Mouse (Mus musculus) limb, embryonic 11.5 days (tissue): Measurements from ENCODE around the gene Aff3. TPM values are rescaled to one million over a fixed set of nuclear protein-coding genes. Genes with fewer than 3 reads are reported as not detected.
"Not testable (repeated sequence)": the region's sequence is repeated elsewhere in the genome, so short reads cannot be mapped to it uniquely, and the experiment has no call there.

ENCODE experiments used
- ATAC-seq: fragments of 200-750 bp; cut with Nextera tagmentation; 2 replicates; pipeline ENCODE4 v1.8.0; 2017; ENCODE audit warnings: low read depth; ENCODE audit not compliant: insufficient number of reproducible peaks, low FRiP score, low TSS enrichment
- DNase-seq: peaks from one replicate; pipeline ENCODE4 v3.0.0-alpha.2; 2015; ENCODE audit warnings: low spot score
- H3K27ac ChIP-seq: fragments of 300-500 bp; sonication (generic); replicated peaks from 2 replicates; pipeline ENCODE4 v1.5.1; 2014; ENCODE audit warnings: low read depth, mild to moderate bottlenecking, low read length
- H3K27me3 ChIP-seq: fragments of 300-500 bp; sonication (generic); 2 replicates; pipeline ENCODE4 v1.6.1; 2014; ENCODE audit warnings: mild to moderate bottlenecking, low read length, mixed read lengths; ENCODE audit not compliant: control insufficient read depth, insufficient read depth
- H3K36me3 ChIP-seq: fragments of 300-500 bp; sonication (generic); 2 replicates; pipeline ENCODE4 v1.6.1; 2014; ENCODE audit warnings: mild to moderate bottlenecking, low read length, moderate library complexity, mixed read lengths; ENCODE audit not compliant: control insufficient read depth, insufficient read depth
- H3K4me1 ChIP-seq: fragments of 300-500 bp; sonication (generic); 2 replicates; pipeline ENCODE4 v1.6.1; 2014; ENCODE audit warnings: low read length, mixed read lengths; ENCODE audit not compliant: control insufficient read depth, insufficient read depth
- H3K4me2 ChIP-seq: fragments of 300-500 bp; sonication (generic); 2 replicates; pipeline ENCODE4 v1.6.1; 2014; ENCODE audit warnings: low read depth, mild to moderate bottlenecking, moderate library complexity; ENCODE audit not compliant: severe bottlenecking
- H3K4me3 ChIP-seq: fragments of 300-500 bp; sonication (generic); 2 replicates; pipeline ENCODE4 v1.5.1; 2014; ENCODE audit warnings: low read depth, low read length
- H3K9ac ChIP-seq: fragments of 300-500 bp; sonication (generic); 2 replicates; pipeline ENCODE4 v1.6.1; 2014; ENCODE audit warnings: mild to moderate bottlenecking, low read length
- H3K9me3 ChIP-seq: fragments of 300-500 bp; sonication (generic); 2 replicates; pipeline ENCODE4 v1.6.1; 2016; ENCODE audit warnings: low read length; ENCODE audit not compliant: control insufficient read depth
- WGBS: fragments of 180-500 bp; shearing (Covaris S2); extraction: QIAGEN DNeasy Blood & Tissue Kit; methylation state at CpG from one replicate; pipeline ENCODE4 v1.1.7; 2014; 5-methylcytosine and 5-hydroxymethylcytosine counted together
- polyA plus RNA-seq: library from polyadenylated mRNA; unstranded; fragments of >200 nt; fragmentation: Nextera tagmentation; extraction: Ambion mirVana; gene quantifications from 2 replicates; pipeline ENCODE4 v1.2.1, GENCODE M21; 2014

The Aff3 gene
- polyA plus RNA-seq, 1 experiment from 2014 or later = 43.9 TPM

DNA sequence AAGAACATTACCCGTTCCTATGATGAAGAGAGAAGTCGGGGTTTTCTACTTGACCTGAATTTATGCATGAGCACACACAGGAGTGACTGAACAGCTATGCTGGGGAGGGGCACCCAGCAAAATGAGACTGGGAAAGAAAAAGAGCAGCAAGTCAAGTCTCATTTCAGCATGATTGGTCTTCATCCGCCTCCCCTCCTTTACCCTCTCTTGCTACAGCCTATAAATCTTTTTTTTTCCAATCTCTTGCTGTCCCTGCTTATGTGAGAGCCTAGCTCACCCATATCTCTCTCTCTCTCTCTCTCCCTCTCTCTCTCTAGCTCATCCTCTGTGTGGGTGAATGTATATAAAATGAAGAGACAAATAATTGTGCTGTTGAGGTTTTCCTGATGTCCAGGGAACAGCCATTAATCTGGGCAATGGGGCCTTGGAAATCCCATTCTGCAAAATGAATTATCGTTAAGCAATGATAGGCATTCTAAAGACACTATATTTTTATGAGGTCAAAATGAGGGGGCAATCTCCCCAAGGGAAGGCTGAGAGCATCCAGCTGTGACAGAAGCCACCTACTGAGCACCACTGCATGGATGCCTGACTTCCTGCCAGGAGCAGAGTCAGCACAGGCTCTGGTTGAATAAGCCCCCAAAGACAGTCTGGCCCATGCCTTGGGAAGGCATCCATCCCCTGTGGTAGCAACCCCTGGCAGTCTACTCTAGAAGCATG, 224.8 kb downstream of the Aff3 start:
- ATAC-seq = no peak
- peaks cover 35% of the 10 kb centered on the region for H3K4me1 ChIP-seq
- no peak overlapping the region for H3K9ac ChIP-seq
- H3K27ac ChIP-seq = no peak overlapping the region
- H3K4me3 ChIP-seq = no peak overlapping the region
- no peak overlapping the region for H3K4me2 ChIP-seq
- WGBS = 16% methylated on average over 4 of the region's 4 CpGs
- H3K9me3 ChIP-seq = no peaks in the 10 kb centered on the region
- no peaks in the 10 kb centered on the region for H3K36me3 ChIP-seq
- DNase-seq = peak; percentile 40
- no peaks in the 10 kb centered on the region for H3K27me3 ChIP-seq

DNA sequence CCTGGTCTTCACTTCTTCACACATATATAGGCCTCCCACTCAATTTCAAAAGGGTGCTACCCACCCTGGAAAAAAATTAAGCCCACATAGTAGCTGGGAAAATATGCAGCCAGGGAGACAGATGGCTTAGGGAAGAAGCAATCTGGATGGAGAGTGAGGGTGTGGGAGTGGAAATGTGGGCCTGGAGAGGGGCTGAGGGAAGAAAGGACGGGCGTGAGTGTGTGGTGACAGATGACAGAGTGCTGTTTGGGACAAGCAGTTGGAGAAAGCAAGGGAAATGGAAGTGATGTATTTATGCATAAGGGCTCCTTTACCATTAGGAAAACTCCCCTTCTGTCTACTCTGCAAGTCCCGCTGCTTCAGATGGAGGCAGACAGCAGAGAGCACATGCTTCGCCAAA, 226.3 kb downstream of the Aff3 start:
- peak overlapping the region; percentile 49; the same call in 1 of the 2 replicates for H3K27ac ChIP-seq
- no peak for DNase-seq
- H3K4me2 ChIP-seq = 0 out of 2 replicates have a peak overlapping the region, but pooled peaks have one; percentile 0
- H3K27me3 ChIP-seq = no peaks in the 10 kb centered on the region
- no peak overlapping the region for H3K4me3 ChIP-seq
- H3K4me1 ChIP-seq = peaks cover 35% of the 10 kb centered on the region
- ATAC-seq = no peak
- no peak overlapping the region for H3K9ac ChIP-seq
- H3K36me3 ChIP-seq = no peaks in the 10 kb centered on the region
- WGBS = 9% methylated on average over 4 of the region's 4 CpGs
- no peaks in the 10 kb centered on the region for H3K9me3 ChIP-seq

DNA sequence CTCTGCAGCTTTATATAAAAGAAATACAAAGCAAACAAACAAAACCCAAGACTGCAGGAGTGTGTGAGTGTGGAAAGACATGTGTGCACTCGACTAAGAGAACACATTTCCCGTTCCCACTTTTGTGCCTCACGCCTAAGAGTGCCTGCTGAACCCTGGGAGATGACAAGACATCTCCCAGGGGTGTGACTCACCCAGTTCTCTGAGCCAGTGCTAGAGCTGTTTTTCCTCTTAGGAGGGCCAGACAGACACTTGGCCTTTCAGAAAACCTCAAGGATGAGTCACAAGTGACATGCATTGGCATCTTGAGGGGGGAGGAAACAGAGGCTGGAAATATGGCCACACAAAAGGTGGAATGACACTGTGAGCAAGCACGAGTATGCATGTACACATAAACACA, 227.1 kb downstream of the Aff3 start:
- no peak overlapping the region for H3K27ac ChIP-seq
- 70% methylated on average over 4 of the region's 4 CpGs for WGBS

DNA sequence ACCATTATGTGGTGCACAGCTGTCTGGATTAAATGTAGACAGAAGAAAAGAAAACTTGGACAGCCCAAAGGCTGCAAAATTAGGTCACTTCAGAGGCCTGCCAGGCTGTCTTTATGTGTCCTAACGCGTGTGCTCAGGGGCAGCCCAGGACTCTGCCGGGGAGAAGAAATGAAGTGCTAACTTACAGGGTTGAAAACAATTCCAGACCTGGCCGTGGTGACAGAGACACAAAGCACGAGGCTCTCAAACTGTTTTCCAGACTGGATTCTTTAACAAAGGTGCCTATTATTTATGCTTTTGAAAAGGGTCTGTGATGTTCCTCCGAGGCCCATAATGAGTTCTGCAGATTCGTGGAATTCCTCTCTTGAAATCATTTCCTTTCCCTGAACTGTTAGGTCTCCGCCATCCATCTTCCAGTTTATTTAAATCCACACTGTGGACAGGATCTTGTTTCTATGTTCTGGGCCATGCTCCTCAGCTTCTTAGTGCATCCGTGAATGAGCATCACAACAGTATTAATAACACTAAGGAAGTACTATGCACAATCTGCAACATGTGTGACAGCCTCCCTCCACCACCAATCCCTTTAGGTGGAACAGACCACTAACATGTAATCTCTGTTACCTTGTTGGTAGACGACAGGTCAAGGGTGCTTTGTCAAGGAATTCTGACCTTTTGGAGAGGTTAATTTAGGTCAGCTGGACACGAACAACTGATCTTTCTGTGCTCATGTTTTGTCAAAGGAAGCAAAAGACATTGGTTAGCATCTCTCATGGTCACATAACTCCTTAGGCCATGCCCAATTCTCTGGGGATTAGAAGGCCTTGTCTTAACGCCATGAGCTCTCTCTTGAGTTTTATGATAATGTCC, 228.0 kb downstream of the Aff3 start:
- no peak overlapping the region for H3K9ac ChIP-seq
- DNase-seq (peak; percentile 52), ATAC-seq (peak; percentile 78)
- H3K4me3 ChIP-seq = no peak overlapping the region
- 16% methylated on average over 12 of the region's 12 CpGs for WGBS
- H3K27ac ChIP-seq = peak overlapping the region; percentile 49; the same call in 1 of the 2 replicates
- H3K36me3 ChIP-seq = no peaks in the 10 kb centered on the region
- H3K4me2 ChIP-seq = no peak overlapping the region
- no peaks in the 10 kb centered on the region for H3K9me3 ChIP-seq
- H3K27me3 ChIP-seq = no peaks in the 10 kb centered on the region
- peaks cover 30% of the 10 kb centered on the region for H3K4me1 ChIP-seq

More for the DNA sequence above, 227.1 kb downstream of the Aff3 start:
- DNase-seq (no peak), ATAC-seq (no peak)
- H3K9me3 ChIP-seq = no peaks in the 10 kb centered on the region
- no peaks in the 10 kb centered on the region for H3K27me3 ChIP-seq
- H3K4me1 ChIP-seq = peaks cover 35% of the 10 kb centered on the region
- no peak overlapping the region for H3K9ac ChIP-seq
- no peak overlapping the region for H3K4me2 ChIP-seq
- no peaks in the 10 kb centered on the region for H3K36me3 ChIP-seq
- no peak overlapping the region for H3K4me3 ChIP-seq

DNA sequence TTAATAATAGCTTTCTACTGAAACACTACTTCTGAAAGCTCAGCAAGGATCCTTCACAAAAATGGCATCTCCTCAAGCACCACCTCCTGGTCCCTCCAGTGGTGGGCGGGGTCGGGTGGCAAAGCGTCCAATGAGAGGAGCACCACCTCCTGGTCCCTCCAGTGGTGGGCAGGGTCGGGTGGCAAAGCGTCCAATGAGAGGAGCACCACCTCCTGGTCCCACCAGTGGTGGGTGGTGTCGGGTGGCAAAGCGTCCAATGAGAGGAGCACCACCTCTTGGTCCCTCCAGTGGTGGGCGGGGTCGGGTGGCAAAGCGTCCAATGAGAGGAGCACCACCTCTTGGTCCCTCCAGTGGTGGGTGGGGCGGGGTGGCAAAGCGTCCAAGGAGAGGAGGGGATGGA, 234.4 kb downstream of the Aff3 start:
- not testable (repeated sequence) for DNase-seq, H3K36me3 ChIP-seq, H3K4me2 ChIP-seq, ATAC-seq, H3K27ac ChIP-seq, H3K27me3 ChIP-seq, H3K4me1 ChIP-seq, H3K9me3 ChIP-seq, H3K4me3 ChIP-seq, H3K9ac ChIP-seq
- 91% methylated on average over 12 of the region's 12 CpGs for WGBS

DNA sequence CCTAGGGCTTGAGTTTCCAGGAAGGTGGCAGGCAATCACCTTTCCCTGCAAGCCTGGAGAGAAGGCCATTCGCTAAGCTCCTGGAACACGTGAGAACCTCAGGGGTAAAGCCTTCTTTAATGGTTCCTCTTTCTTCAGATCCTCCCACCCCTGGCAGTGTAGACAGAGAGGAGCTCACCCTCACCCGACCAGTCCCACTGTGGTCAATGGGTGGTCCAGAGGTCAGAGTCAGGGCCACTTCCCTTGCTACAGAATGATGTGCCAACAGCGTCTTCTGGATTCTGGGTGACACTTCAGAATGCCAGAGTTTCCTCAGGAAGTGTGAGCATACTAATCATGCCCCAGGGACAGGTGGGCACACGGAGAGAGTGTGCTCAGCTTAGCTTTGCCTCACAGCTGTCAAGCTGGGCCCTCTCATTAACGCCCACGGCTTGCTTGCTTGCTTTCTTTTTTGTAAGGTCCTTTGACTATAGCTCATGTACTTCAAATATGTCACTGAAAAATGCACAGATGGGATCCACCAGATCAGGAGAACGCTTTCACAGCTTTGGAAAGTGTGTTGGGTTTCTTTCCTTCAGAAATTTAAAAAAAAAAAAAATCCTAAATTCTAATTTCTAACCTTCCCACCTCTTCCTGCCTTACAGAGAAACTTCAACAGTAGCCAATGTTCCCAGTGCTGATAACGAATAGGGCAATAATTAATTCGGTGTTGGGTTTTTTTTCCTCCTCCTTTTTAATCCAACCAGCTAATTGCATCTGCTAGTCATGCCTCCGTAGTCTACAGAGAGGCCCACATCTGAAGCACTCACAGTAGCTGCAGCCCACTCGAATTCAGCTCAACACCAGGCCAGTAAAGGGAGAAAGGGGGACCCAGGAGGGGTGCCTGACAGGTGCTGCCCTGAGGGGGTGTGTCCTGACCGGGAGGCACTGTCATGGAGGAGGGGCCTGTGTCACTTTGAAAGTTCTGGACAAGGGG, 235.8 kb downstream of the Aff3 start:
- Histone ChIP-seq H3K27me3 (no peaks in the 10 kb centered on the region), H3K36me3 (no peaks in the 10 kb centered on the region), H3K27ac (no peak overlapping the region), H3K4me3 (no peak overlapping the region), H3K9me3 (no peaks in the 10 kb centered on the region), H3K4me1 (no peaks in the 10 kb centered on the region), H3K4me2 (no peak overlapping the region), H3K9ac (no peak overlapping the region)
- DNase-seq (no peak), ATAC-seq (no peak)
- WGBS = 65% methylated on average over 13 of the region's 13 CpGs

DNA sequence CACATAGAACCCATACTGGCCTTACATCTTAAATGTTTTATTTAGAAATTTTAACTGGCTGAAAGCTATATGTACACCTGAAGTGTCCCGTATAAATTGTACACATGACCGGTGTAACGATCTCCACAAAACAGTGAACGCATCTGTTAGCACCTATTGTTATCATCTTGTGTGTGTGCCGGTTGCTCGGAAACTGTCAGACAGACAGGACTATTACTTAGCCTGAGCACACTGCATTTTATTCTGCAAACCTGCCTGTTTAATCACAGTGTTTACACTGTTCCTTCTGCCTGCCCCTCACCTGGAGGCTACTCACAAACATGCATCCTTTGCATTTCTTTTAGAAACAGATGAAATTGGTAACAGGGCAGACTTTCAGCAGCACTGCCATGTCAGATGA, 241.8 kb downstream of the Aff3 start:
- Histone ChIP-seq H3K27ac (no peak overlapping the region), H3K36me3 (no peaks in the 10 kb centered on the region), H3K4me3 (no peak overlapping the region), H3K9me3 (no peaks in the 10 kb centered on the region), H3K4me2 (no peak overlapping the region), H3K4me1 (no peaks in the 10 kb centered on the region), H3K9ac (no peak overlapping the region), H3K27me3 (no peaks in the 10 kb centered on the region)
- no peak for ATAC-seq
- no peak for DNase-seq
- WGBS = 94% methylated on average over 6 of the region's 6 CpGs

DNA sequence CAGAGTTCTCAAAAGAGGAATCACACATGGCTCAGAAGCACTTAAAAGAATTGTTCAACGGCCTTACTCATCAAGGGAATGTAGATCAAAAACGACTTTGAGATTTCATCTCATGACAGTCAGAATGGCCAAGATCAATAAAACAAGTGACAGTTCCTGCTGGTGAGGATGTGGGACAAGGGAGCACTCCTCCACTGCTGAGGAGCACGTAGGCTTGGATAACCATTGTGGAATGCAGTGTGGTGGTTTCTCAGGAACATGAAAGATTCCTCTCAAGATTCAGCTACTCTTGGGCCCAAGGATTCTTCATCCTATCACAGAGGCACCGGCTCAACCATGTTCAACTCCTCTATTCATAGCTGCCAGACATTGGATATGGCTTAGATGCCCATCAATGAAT, 245.4 kb downstream of the Aff3 start:
- ATAC-seq (no peak), DNase-seq (no peak)
- Histone ChIP-seq H3K27ac (no peak overlapping the region), H3K4me1 (peaks cover 3% of the 10 kb centered on the region; the same call in 1 of the 2 replicates), H3K27me3 (no peaks in the 10 kb centered on the region), H3K36me3 (no peaks in the 10 kb centered on the region), H3K9me3 (no peaks in the 10 kb centered on the region), H3K4me3 (no peak overlapping the region), H3K9ac (no peak overlapping the region), H3K4me2 (no peak overlapping the region)
- 79% methylated on average over 4 of the region's 4 CpGs for WGBS
